Mouse (Mus musculus) frontal cortex, adult 2 months (tissue): ENCODE results near the gene Aip. TPM values are rescaled to one million over a fixed set of nuclear protein-coding genes. Genes with fewer than 3 reads are reported as not detected.
A peak's percentile ranks its signal among the peaks of the same experiment; 100 is the strongest.

Source experiments
- DNase-seq, 2 experiments: peaks; one replicate each; pipeline ENCODE4 v3.0.0; 2022; ENCODE audit warnings: low spot score in 1 of 2; ENCODE audit errors: extremely low spot score in 1 of 2
- polyA plus RNA-seq: library from polyadenylated mRNA; depleted of rRNA; stranded (reverse); fragments of >200 nt; gene quantifications from 2 replicates; pipeline ENCODE4 v1.2.3, GENCODE M21; 2012

Gene Aip
- polyA plus RNA-seq, 1 experiment = 174 TPM

DNA sequence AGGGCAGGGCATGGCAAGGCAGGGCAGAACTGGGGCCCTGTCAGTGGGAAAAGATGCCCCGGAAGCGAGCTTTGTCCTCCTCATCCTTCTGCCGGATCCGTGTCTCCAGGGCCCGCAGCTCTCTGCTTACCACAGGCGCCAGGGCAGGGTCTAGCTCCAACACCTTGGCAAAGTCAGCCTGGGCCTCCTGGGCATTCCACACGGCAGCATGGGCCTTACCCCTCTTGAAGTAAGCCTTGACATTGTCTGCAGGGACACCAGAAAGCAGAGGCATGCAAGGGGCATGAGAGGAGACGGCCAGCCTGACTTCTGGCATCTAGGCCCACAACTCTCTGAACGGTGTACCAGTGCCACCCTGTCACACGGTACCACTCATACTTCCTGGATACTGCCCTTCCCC, 11.1 kb downstream of the Aip start:
- DNase-seq = no peak

DNA sequence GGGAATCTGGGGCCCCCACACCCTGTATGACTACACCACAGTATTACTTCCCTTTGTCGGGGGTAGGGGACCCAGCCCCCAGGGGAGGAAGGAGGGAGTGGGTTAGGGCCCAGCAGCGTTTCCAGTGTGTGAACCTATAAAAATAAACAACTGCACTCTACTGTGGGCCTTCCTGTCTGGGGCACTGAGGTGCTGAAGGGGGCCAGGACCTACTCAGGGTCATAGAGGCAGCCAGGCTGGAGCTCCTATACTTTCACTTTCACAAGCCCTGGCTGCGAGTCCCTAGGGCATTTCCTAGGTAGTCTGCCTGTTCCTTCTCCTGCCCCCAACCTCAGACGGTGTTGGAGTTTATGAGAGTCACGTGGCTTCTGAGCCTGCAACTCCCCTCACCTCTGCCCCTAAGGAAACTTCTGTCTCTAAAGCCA, 11.8 kb downstream of the Aip start:
- no peak for DNase-seq

DNA sequence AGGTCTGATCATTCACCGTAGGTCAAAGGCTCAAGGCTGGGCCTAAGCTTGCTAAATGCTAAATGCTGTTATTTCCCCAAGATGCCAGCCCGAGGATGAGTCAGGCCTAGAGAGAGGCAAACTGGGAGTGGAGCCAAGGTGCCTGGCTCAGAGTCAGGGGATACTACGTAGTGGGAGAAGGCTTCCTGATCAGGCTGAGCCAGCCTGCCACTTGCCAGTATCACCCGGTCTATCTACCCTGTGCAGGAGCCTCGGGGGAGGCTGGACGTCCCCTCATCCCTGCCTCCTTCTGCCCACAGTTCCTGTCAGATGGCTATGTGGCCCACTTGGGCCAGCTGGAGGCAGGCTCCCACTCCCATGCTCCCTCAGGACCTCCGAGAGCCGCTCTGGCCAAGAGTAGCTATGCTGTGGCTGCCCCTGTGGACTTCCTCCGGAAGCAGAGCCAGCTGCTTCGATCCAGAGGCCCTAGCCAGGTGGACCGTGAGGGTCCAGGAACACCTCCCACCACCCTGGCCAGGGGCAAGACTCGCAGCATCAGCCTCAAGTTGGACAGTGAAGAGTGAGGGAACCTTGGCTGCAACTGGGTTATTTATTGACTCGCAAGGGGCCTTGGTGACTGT, 12.4 kb downstream of the Aip start:
- DNase-seq = peak; percentile 76 to 93

DNA sequence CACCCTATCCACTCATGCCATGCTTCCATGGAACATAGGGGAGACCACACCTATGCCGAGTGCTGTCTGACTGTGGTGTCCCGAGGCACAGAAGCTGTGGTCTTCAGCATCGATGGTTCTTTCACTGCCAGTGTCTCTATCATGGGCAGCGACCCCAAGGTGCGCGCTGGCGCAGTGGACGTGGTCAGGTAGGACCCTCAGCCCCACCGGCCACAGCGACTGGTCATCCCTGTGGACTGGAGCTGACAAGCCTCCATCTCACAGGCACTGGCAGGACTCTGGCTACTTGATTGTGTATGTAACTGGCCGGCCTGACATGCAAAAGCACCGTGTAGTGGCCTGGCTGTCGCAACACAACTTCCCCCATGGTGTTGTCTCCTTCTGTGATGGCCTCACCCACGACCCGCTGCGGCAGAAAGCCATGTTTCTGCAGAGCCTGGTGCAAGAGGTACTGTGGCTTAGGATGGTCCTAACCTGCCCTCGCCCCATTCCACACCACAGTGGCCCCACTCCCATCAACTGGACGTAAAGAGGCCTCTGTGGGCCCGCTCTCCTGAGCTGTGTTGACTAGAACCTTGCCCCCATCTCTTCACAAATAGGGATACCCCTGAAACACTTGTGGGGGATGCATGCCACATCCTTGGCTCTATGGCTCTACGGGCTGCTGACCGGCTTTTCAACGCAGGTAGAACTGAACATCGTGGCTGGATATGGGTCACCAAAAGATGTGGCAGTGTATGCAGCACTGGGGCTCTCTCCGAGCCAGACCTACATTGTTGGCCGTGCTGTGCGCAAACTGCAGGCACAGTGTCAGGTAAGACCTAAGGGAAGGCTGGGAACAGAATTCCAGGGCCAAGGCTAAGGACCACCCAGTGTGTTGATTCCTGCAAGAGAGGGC, 13.3 kb downstream of the Aip start:
- no peak for DNase-seq

DNA sequence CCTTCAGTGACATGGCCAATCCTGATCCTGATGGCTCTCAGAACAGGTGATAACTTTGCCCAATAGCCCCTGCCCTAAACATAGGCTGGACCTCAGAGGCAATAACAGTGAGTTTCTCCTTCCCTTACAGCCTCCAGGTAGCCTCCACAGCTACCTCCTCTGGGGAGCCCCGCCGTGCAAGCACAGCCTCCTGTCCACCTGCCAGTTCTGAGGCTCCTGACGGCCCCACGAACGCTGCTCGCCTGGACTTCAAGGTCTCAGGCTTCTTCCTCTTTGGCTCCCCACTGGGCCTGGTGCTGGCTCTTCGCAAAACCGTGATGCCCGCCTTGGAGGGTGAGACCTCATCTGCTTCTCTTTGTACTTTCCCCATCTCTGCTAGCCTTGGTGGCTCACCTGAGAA, 17.1 kb downstream of the Aip start:
- no peak for DNase-seq

DNA sequence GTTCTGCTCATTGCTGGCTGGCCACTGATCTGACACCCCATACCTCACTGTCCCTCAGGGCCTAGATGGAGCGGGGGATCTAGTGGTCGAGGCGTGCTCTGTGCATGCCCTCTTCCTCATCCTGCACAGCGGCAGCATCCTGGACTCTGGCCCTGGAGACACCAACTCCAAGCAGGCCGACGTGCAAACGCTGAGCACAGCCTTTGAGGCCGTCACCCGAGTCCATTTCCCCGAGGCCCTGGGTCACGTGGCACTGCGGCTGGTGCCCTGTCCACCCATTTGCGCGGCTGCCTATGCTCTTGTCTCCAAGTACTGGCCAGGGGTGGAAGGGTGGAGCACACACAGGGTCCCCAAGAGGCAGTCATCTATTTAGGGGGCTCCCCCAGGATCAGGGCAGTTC, 19.0 kb downstream of the Aip start:
- DNase-seq = no peak

DNA sequence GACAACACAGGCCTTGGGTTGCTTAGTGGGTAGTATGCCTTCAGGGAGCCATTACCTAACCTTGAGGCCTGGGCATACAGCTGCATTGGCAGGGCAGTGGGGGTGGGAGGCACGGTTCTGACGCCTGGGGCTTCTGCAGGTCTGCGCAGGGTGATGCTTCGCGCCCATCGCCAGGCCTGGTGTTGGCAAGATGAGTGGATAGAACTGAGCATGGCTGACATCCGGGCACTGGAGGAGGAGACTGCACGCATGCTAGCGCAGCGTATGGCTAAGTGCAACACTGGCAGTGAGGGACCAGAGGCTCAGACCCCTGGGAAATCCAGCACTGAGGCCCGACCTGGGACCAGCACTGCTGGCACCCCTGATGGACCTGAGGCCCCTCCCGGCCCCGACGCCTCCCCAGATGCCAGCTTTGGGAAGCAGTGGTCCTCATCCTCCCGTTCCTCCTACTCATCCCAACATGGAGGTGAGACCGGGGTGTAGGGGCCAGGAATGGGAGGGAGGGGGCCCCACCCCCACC, 20.9 kb downstream of the Aip start:
- no peak for DNase-seq

DNA sequence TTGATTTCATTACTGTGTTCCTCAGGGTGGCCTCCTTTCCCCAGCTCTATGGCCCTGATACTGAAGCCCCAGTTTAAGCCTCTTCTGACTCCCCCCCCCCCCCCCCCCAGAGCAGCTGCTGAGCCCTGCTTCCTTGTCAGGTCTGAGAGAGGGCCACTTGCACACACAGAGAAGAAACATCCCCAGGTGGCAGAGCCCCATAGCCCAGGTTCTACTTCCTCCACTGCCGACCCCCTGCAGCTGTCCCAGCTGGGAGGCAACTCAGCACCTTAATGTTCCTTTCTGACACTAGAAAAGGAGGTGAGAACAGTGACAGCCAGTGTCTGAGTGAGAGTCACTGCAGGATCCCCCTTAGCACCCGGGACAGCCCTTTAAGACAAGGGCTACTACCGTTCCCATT, 21.9 kb downstream of the Aip start:
- DNase-seq = no peak

DNA sequence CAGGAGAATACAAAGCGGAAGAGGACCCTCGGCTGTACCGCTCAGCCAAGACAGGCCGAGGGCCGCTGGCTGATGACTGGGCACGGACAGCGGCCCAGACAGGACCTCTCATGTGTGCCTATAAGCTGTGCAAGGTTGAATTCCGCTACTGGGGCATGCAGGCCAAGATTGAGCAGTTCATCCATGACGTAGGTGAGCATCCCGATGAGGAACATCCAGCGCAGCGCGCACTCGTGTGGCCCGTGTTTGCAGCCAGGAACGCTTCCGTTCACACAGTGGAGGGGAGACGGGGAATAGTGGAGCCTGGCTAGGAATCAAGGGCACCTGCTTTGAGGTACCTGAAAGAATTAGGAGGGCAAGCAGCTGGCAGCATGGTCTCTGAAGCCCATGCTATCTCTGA, 22.4 kb downstream of the Aip start:
- DNase-seq = no peak

DNA sequence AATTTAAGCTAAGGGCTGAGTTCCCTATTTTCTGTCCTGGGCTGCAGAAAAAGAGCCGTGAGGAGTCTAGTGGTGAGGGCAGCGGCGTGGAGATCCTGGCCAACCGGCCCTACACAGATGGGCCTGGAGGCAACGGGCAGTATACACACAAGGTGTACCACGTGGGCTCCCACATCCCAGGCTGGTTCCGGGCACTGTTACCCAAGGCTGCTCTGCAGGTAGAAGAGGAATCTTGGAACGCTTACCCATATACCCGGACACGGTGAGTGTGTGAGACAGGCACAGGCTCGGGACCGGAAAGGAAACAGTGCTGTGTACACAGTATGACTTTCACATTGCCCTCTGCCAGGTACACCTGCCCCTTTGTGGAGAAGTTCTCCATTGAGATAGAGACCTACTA, 23.0 kb downstream of the Aip start:
- DNase-seq = no peak

DNA sequence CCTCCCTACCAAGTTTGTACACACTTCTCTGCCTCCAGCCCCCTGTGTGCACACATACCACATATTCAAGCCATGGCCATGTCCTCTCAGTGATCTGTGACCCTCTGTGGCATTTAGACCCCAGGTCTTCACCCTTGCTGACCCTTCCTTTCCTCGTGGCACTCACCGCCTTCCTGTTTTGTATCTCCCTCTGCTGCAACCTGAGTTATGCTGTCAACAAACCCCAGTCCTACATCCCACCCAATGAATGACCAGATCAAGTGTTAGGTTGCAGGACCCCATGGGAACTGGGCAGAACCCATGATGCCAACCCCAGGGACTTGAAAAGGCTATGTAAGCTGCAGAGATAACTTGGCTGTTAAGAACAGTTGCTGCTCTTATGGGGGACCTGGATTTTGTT, 23.6 kb downstream of the Aip start:
- DNase-seq = no peak

DNA sequence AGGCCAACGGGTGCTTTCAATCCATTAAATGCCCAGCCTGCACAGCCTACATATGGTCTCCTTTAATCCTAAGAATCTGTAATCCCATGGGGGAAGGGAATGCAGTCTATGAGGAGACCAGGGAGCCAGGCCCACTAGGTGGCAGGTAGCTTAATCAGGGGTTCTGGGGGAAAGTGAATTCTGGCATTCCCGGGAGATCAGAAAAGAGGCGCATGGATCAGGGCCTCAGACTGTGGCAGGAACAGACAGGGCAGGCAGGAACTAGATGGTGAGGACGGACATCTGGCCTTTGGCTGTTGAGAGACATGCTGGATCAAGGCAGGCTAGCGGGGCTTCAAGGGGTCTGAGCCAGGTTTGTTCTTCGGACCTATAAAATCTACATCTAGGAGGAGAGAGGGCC, 24.2 kb downstream of the Aip start:
- DNase-seq = no peak

DNA sequence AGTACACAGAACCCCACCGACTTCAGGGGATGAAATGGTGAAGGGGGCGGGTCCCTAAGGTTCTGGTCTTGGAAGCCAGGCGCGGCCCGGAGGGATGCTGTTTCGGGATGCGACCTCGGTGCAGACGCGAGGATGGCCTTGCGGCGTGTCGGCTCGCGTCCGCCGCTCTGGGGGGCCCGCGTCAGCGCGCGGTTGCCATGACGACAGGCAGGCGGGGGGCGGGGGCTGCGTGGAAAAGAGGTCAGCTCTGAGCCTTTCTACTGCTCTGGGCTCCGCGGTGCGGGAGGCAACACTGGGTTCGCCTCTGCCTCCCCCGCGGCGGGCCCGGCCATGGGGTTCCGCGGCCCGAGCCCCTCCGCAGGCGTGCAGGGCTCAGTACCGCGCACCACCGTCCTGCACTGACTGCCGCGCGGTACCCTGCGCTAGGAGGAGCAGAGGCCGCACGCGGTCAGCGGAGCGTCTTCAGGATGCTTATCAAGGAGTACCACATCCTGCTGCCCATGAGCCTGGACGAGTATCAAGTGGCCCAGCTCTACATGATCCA, 24.9 kb downstream of the Aip start:
- DNase-seq = peak in 1 of 2 experiments; percentile 74

DNA sequence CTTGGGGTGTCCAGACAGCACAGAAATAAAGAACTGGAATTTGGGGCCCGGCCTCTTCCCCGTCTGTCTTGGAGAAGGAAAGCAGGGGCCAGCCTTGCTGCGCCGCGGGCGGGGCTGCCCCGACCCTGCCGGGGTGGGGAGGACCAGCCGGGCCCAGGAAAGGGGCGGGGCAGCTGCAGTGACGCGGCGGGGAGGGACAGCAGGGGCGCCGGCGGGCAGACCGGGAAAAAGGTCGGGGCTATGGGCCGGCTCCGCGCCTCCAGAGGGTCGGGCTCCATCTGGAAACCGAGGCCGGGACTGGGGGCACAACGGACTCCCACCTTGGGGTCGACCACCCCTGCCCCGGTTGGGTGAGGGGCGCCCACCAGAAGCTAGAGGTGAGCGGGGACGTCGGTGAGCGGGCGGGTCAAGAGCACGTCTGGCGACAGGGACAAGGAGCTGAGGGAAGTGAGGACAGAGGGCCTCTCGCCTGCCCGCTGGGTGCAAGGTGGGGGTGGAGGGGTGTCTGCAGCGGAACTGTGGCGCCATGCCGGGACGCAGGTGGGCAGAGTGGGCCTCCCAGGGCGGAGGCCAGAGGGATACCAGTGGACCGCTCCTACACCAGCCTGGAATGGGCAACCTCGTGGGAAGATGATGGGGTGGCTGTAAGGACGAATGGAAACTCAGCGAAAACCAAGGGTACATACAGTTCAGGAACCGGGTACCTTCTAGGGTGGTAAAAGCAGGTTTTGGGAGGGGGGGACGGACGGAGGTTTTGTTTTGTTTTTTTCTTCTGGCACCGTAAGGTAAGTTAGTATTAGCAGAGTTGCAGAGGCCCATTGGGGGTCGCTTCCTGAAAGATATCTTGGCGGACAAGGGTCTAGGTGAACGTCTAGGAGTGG, 25.6 kb downstream of the Aip start, which contains the start of gene Pitpnm1:
Gene Pitpnm1, plus strand, starts transcription at position 162 of the 881 bp plus-strand sequence.
- DNase-seq = peak in 1 of 2 experiments; percentile 61

DNA sequence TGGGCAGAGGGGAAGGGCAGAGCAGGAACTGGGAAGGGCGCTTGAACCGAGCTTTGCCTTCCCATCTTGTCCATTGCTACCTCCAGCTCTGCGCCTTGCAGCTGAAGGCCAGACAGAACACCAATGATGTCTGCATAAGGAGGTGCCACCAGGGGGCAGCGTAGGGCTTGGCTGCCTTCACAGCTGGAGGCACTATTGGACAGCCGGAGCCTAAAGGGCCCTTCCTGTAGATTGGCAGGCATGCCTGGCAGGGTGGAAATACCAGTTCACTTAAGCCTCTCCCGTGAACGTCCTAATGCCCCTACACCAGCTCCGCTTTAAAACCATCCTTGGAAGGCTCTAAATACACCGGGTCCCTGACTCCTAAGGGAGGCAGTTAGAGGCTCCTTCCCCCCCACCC, 26.6 kb downstream of the Aip start:
- DNase-seq = peak; percentile 82 to 94

DNA sequence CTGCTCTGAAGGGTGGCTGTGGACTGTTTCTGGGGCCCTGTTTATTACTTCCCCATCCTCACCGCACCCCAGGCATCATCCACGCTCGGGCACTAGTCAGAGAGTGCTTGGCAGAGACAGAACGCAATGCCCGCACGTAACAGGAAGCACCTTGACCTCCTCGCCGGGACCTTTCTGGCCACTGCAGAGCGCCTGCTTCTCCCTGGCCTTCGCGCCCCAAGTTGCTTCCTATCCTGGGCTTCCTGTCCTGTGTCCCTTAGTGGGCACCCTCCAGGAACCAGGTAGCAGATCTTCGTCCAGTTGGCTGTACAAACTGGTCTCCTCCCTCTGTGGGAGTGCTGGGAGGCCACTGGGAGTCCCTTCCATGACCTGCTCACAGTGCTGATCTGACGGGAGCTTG, 27.2 kb downstream of the Aip start:
- no peak for DNase-seq

DNA sequence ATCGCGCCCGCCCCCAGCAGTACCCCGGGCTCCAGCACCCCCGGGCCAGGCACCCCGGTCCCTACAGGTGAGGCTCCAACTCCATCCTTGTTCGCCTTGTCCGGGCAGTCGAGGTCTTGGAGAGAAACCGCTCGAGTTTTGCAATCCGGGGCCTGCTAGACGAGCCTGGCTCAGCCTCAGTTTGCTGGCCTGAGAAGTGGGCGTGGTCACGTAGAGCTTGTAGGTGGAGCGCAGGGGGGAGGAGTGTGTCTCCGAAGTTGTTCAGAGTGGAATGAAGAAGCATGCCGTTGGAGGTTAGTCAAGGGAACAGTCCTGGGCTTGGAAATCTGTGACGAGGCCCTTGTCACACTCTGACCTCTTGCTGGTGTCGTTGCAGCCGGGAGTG, 28.2 kb downstream of the Aip start:
- peak; percentile 69 to 75 for DNase-seq

DNA sequence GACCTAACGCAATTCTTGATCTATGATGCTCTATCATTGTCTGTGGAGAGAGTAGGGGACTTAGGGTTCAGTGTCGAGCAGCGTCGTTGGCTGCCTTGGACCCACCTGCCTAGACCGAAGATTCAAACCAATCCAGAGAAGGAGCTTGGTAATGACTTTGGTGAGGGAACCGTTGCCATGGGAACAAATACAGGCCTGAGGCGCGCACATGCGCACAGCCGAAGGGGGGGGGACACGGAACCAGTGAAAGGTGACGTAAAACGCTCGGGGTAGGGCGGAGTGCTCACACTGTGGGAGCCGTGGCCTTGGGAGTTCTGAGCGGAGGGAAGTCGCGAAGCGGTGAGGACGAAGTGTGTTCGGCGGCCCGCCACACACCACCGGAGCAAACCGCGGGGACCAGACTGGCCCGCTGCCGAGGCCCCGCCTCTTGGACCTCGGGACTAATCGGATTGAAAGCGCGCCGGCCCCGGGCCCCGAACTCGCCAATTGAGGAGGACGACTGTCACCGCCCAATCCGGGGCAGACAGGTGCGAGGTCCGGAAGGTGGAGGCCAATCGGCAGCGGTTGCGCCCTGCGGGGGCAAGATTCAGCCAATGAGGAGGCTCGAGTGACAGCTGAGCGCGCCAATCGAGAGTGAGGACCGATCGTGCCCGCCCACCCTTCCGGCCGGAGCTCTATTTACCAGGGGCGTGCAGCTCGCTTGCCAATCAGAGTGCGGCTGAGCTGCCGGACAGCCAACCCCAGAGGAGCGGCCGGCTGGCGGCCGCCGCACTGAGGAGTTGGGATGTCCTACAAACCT, 28.8 kb downstream of the Aip start, which contains the start of gene Cdk2ap2:
Gene Cdk2ap2, plus strand, starts transcription at position 541 of the 799 bp plus-strand sequence.
- peak; percentile 99 to 100 for DNase-seq

DNA sequence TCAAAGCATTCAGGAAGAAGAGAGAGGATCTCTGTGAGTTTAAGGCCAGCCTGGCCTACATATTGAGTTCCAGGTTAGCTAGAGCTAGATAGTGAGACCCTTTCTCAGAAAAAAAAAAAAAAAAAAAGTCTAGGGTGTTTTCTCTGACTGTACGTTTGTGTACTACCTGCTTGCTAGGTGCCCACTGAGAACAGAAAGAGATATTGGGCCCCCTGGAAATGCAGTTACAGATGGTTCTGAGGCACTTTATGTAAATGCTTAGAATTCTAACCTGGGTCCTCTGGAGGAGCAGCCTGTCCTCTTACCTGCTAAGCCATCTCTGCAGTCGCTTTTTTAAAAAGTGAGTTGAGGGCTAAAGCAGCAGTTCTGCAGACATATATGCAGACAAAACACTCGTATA, 29.9 kb downstream of the Aip start:
- DNase-seq = no peak
